Mouse (Mus musculus) embryonic fibroblast, embryonic 13.5 days (primary cell): ENCODE measurements at regions not wholly inside any gene's neighbourhood (a gene's known extent, or its start where the extent isn't known, plus 50 kb on each side); places are given as distances from the start of the nearest gene placed in this dataset.
A peak's percentile ranks its signal among the peaks of the same experiment; 100 is the strongest.

Source experiments
- H3K27ac ChIP-seq: 2 replicates; pipeline ENCODE4 v1.5.1; 2012; ENCODE audit warnings: low read length, control low read depth, inconsistent platforms; ENCODE audit not compliant: insufficient read depth
- H3K4me1 ChIP-seq: 2 replicates; pipeline ENCODE4 v1.6.1; 2011; ENCODE audit warnings: low read length; ENCODE audit not compliant: control insufficient read depth, insufficient read depth
- H3K4me3 ChIP-seq: 2 replicates; pipeline ENCODE4 v1.5.1; 2011; ENCODE audit warnings: mild to moderate bottlenecking, control low read depth, low read length; ENCODE audit not compliant: insufficient read depth
- CTCF ChIP-seq: IDR thresholded peaks from 2 replicates; pipeline ENCODE4 v1.5.1; 2011; ENCODE audit warnings: mild to moderate bottlenecking, control low read depth, low read length, moderate library complexity, borderline replicate concordance; ENCODE audit not compliant: insufficient read depth
- POLR2A ChIP-seq: IDR thresholded peaks from 2 replicates; pipeline ENCODE4 v1.6.1; 2011; ENCODE audit warnings: low read depth, mild to moderate bottlenecking, control low read depth, low read length, moderate library complexity

DNA sequence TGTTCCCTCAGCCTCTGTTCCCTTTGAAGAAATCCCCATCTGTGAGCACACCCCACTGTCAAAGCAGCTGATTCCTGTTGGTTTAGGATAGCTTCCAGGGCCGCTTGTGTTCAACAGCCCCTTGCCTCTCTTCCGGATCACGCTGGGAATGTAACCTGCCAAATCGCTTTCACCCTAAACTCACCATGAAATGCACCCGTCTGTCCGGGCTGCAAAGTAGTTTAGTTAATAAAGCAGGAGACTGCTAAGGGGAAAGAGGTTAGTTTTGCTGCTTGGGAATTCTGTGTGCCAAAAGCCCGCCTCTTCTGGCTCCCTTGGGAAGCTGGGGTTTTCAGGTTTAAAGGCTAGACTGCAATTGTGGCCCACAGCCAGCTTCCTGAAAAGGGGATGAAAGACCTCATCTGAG is 1278.9 kb downstream of the Gsdmc2 start:
- TF ChIP-seq POLR2A, result no peak
- no peak for TF ChIP-seq CTCF
- H3K4me3 ChIP-seq, result no peak overlapping the region

DNA sequence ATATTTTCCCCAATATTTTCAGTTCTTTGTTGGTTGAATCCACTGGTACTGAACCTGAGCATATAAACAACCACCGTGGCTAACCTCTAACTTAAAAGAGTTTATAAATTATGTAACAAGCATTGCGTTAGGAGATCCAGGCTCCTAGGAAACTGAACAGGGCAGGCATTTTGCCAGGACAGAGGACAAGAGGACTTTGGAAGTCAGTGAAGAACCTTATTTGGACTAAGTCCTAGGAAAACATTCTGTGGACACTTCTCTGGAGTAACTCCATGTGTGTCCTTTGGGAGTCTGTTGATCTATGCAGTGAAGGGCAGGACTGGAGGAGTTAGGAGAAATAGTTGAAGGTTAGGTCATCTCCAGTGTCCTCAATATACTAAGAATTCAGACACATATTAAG is 1311.7 kb downstream of the Gsdmc2 start:
- Histone ChIP-seq H3K4me1 (no peaks in the 10 kb centered on the region), H3K4me3 (no peak overlapping the region), H3K27ac (no peak overlapping the region)
- no peak for TF ChIP-seq CTCF

More for the DNA sequence above, 1278.9 kb downstream of the Gsdmc2 start:
- Histone ChIP-seq H3K27ac (peak overlapping the region; percentile 12), H3K4me1 (peaks cover 6% of the 10 kb centered on the region)

DNA sequence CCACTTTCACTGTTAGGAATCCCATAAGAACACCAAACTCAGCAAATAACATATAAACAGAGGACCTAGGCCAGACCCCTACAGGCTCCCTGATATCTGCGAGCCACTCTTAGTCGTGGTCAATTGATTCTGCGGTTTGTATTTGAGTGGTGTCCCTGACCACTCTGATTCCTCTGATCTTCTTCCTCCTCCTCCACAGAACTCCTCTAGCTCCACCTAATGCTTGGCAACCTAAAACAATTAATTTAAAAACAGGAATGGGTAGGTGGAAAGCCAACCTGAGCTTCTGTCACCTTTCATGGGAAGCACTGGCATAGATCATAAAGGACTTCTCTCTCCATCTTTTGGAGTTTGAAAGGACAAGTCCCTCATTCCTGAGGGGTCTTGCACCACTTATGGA is 1316.0 kb downstream of the Gsdmc2 start:
- no peak overlapping the region for H3K27ac ChIP-seq
- no peak overlapping the region for H3K4me3 ChIP-seq
- H3K4me1 ChIP-seq, result no peaks in the 10 kb centered on the region
- no peak for TF ChIP-seq POLR2A

DNA sequence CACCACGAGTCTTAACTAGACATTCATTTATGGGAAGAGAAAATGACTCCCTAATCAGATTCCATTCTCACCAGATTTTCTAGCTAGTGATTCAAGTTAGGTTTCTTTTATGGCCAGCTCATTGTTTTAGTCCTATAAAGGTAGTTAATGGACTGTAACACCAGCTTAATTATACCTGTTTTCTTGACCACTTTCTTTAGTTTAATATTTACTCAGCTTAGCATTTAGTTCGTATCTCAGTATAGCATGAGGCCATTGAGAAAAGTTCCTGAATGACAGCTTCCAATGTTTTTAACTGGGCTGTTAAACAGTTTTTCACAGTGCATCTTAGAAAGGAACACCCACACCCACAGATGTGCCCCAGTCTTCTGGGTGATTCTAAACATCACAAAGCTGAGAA is 1320.3 kb downstream of the Gsdmc2 start:
- Histone ChIP-seq H3K4me1 (no peaks in the 10 kb centered on the region), H3K27ac (no peak overlapping the region), H3K4me3 (no peak overlapping the region)
- TF ChIP-seq POLR2A (no peak), CTCF (no peak)

DNA sequence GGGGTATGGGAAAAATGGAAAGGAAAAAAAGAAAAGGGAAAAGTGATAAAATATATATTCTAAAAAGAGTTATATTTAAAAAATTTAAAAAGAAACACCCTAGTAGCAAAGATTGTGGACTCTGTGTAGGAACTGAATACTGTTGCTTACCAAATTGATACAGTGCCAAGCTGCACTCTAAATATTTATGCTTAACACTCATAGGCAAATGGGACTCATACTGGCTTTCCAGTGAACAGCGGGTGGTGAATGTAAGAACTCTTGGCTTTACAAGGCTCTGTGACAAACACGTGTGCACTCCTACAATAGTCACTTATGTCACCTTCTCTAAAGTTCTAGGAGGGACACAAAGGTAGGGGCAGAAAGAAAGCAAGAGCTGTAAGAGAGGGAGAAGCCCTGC is 1320.8 kb downstream of the Gsdmc2 start:
- no peak overlapping the region for H3K4me3 ChIP-seq
- TF ChIP-seq CTCF, result no peak
- no peak for TF ChIP-seq POLR2A
- no peaks in the 10 kb centered on the region for H3K4me1 ChIP-seq
- H3K27ac ChIP-seq, result no peak overlapping the region

GRCm38 (mm10) chr15:62513462-62513861 is 1331.5 kb downstream of the Gsdmc2 start:
- Histone ChIP-seq H3K4me3 (no peak overlapping the region), H3K27ac (no peak overlapping the region), H3K4me1 (no peaks in the 10 kb centered on the region)
- no peak for TF ChIP-seq POLR2A
- TF ChIP-seq CTCF, result no peak

DNA sequence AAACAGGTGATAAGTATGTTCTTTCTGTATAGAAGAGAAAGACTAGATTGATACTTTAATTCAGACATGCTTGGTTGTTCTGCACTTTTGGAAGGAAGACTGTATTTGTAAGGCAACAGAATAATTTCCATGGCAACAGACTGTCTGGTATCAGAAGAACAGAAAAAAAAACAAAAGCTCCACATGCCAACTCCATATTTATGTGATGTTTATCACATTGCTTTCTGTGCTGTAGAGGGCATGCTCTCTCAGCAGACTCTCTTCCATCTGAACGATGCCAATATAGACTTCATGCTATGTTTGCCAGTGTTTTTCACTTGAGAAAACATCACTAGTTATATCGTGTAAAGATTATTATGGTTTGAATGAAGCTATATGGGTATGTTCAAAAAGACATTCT is 1333.5 kb downstream of the Gsdmc2 start:
- TF ChIP-seq POLR2A (no peak), CTCF (no peak)
- no peaks in the 10 kb centered on the region for H3K4me1 ChIP-seq
- H3K27ac ChIP-seq, result no peak overlapping the region
- no peak overlapping the region for H3K4me3 ChIP-seq

DNA sequence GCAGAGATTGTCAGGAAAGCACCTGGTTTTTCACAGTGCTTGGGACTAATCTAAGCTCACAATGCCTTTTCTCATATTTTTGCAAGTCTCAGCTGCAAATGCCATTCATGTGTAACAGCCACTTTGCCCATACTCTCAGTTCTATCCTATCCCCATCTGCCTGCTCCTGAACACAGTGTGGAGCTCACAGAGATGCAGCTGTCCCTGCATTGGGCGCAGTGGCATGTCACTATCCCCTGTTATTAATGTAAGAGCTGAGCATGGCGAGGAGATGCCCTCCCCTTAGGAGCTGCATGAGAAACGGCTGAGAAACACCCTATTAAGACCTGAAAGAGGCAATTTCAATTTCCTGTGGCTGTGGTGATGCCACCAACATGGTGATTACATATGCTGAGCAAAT is 1341.1 kb downstream of the Gsdmc2 start:
- Histone ChIP-seq H3K4me1 (peaks cover 7% of the 10 kb centered on the region), H3K27ac (no peak overlapping the region), H3K4me3 (no peak overlapping the region)
- TF ChIP-seq CTCF (no peak), POLR2A (no peak)

- no peak overlapping the region for H3K4me3 ChIP-seq
- TF ChIP-seq POLR2A (no peak), CTCF (no peak)
- no peak overlapping the region; the same call in 1 of the 2 replicates for H3K27ac ChIP-seq
- H3K4me1 ChIP-seq, result peaks cover 7% of the 10 kb centered on the region
These were observed 1344.0 kb downstream of the Gsdmc2 start for GRCm38 (mm10) chr15:62500966-62501365.

GRCm38 (mm10) chr15:62500522-62500921 is 1344.5 kb downstream of the Gsdmc2 start:
- Histone ChIP-seq H3K4me3 (no peak overlapping the region), H3K4me1 (peaks cover 7% of the 10 kb centered on the region)
- no peak for TF ChIP-seq POLR2A
- no peak for TF ChIP-seq CTCF

DNA sequence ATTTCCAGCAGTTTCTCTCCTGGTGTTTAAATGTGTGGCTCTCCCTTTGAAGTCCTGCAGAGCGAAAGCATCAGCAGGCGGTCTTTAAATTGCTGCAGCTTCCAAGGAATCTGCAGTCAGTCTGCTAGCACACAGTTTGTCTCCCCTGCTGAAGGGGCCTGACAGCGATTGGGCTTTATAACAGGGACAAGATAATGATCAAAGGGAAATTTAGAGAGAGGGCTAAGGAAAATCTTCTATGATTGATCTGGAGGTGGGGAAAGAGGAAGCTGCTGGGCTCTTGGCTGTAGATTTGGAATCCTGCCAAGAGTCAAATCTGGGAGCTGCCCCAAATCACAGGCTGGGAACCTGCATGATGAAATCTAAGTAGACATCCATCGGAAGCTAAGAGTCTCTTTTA is 1348.8 kb downstream of the Gsdmc2 start:
- Histone ChIP-seq H3K4me3 (no peak overlapping the region), H3K4me1 (peaks cover 5% of the 10 kb centered on the region), H3K27ac (no peak overlapping the region)
- TF ChIP-seq POLR2A (no peak), CTCF (no peak)

More at GRCm38 (mm10) chr15:62500522-62500921, 1344.5 kb downstream of the Gsdmc2 start:
- no peak overlapping the region; the same call in 1 of the 2 replicates for H3K27ac ChIP-seq
